Mouse (Mus musculus) urinary bladder, postnatal 4 days (tissue): Measurements from ENCODE around the gene Zc3h7a.
A peak's percentile ranks its signal among the peaks of the same experiment; 100 is the strongest.

Experiments used
- DNase-seq, 2 experiments: peaks; one replicate each; pipeline ENCODE4 v3.0.0; 2021 to 2022; ENCODE audit warnings: low spot score in 2 of 2

Zc3h7a gene

GRCm38 (mm10) chr16:11143706-11144483 lies 32.3 kb downstream of the Zc3h7a start:
- peak; percentile 100 for DNase-seq

- peak; percentile 99 for DNase-seq
These were observed 41.5 kb downstream of the Zc3h7a start, which contains the start of gene Txndc11 for GRCm38 (mm10) chr16:11134348-11135344. Txndc11 (minus strand) TSS chr16:11134650.

DNA sequence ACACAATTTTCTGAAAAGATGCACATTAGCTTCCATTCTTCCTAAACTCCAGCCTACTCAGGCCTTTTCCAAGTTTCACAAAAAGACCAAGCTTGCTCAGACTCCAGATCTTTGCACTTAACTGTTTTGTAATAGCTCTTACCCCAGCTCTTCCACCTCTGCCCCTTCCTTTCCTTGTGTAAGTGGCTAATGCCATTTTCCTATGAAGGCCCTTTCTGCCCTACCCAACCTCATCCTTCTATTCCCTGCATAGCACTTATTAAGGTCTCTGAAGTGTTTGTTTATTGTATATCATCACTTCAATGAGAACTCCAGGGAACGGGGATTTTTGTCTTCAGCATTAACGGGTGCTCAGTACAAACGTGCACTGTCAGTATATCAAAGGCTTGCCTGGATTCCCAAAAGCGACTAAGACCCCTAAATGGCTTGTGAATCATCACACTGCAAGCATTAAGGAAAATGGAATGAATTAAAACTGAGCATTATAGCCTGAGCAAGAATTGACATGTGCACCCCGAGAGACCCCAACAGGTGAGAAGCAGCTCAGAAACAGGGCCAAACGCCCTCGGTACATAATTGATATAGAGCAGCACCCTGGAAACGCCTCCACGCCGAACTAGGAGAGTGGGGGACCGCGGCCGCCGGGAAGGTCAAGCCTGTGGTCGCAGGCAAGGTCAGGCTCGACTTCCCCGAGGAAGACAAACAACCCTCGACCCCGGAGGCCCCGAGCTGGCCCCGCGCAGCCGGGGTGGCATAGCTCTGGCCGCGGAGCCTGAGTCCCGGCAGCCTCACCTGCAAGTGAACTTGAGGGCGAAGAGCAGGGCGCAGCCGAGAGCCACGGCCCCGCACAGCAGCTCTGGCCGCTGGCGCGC lies 42.5 kb downstream of the Zc3h7a start:
- no peak for DNase-seq

GRCm38 (mm10) chr16:11132839-11133238 lies 43.4 kb downstream of the Zc3h7a start:
- no peak for DNase-seq

GRCm38 (mm10) chr16:11128301-11128700 lies 47.9 kb downstream of the Zc3h7a start:
- DNase-seq: no peak

DNA sequence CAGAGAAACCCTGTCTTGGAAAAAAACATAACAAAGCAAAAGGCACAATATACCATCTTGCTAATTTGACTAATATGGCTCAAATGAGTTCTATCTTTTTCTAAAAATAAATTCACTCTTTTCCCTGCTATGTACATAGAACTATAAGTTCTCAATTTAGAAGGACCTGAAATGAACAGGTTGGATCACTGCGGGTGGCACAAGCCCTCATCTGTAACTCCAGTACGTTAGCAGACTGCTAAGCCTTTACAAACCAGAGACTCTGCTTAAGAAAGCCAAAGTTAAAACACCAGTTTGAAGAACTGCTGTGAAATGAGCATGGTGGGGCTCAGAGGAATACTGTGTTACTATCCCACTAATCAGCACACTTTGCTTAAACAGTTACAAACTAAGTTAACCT lies 50.8 kb downstream of the Zc3h7a start:
- no peak for DNase-seq

DNA sequence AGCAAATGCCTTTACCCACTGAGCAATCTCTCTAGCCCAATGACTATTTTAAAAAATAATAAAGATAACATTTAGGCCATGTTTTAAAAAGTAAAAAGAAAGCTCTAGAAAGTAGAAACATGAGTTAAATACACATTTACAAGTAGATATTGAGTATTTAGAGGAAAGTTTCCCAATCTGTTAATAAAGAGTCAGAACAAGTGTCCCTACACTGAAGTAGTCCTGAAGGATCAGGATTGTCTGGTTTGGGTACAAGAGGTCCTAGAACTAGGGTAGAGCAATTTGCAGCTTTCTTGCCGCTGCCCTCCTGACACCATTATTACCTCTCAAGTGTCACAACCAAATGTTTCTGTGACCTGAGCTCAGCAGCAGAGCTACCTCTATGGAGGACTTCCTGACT lies 52.1 kb downstream of the Zc3h7a start:
- no peak for DNase-seq

DNA sequence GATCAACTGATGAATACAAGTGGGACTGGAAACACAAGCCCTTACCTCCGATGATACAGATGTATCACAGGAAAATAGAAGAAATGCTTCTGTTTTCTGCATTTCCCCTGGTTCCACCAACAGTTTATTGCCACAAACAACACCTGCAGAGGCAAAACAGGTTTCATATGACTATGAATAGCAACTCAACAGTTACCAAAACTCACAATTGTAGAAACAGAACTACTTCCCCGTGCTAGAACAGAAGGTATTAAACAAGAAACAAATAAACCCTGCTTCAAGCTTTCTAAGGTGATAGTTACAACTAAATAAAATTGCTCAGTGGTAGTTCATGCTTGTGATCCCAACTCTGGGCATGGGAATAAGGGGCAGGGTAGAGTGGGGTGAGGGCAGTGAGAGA lies 53.6 kb downstream of the Zc3h7a start:
- DNase-seq: no peak

DNA sequence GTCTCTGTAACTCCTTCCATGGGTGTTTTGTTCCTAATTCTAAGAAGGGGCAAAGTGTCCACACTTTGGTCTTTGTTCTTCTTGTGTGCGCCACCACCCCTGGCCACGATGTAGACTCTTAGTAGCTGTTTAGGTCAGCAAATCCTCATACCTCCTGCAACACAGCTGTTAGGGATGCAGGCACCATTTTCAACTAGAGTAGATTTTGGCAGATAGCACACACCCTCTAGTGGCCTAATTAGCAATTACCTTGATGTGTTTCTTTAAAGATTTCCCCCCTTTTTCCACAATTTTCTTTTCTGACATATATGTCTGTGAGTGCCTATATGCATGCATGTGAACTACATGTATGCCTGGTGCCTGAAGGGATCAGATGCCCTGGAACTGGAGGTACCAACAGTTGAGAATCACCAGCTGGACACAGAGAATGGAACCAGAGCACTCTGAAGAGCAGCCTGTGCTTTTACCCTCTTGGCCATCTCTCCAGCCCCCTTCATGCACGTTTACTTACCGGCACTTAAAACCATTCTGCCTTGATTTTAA lies 66.9 kb downstream of the Zc3h7a start:
- DNase-seq: no peak

GRCm38 (mm10) chr16:11104905-11105304 lies 71.3 kb downstream of the Zc3h7a start:
- DNase-seq: no peak

DNA sequence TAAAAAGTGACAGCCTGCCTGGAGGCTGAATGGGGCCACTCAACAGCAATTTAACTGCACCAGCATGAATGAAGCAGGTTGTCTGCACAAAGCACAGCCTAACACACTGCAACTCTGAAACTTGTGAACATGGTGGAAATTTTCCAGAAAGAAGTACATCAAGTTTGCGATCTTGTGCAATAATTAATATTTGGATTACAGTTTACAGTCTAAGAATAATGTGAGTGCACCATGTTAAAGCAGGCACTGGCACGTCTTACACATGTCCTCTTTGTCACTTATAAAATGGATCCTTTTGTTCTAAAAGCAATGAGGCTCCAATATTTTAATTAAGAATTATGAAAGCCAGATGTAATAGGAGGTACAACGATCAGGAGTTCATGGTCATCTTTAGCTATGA lies 78.9 kb downstream of the Zc3h7a start:
- DNase-seq: no peak

DNA sequence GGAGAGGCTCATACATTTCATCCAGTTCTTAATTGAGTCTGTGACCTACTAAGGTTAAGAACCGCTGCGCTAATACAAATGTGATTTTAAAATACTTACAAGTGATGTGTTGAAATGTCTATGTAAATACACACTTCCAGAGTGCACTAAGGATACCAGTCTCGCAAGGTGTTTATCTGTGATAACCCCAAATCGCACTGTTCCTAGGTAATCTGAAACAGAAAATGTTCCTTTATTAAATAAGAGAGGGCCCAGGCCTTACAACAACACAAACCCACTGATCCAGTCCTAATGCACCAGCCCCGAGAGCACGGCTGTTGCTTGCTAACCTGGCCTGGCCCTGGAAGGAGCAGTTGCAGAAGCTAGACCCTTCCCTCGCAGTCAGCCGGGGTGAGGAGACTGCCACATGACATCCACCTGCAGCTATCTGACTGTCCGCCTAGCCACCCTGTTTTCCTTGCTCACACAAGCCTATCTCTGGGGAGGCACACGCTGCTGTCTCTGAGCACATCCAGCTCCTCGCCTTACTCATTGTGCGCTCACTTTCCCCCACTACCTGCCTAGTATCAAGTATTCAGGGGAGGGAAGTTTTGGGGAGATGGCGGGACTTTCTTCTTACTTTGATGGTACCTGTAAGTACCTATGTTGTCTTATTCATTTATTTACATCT lies 82.3 kb downstream of the Zc3h7a start:
- DNase-seq: no peak

DNA sequence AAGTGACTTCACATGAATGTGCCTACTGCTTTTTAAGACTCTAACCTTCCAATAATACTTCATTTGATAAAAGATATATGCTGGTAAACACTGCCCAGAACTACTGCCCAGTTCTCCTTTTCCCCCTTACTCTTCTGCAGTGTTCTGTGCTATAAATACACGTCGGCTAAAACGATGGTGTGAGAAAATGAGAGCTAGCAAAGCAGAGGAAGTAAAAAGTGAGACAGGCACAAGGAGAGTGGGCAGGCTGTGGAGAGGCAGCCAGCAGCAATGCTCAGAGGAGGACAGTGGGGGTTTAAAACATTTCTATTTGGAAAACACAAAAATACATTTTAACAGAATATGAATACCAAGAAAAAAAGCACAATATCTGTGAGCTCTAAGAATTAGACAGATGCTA lies 83.7 kb downstream of the Zc3h7a start:
- DNase-seq: no peak

DNA sequence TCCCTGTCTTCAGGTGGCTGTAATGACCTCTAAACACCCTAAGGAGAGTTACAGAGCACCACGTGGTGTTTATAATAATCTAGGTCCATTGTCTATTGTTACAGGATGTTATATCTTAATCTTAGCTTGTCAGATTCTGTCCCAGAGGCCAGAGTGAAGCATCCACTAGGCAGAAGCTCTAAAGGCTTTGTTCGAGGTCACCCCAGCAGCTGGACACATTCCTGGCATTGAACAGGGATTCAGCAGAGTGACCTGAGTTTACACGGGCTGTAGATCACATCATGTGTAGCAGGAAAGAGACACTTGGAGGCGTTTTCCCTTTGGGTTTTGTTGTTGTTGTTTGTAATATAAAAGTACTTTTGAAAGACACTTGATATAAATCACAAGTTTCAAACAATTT lies 84.1 kb downstream of the Zc3h7a start:
- DNase-seq: no peak

GRCm38 (mm10) chr16:11090836-11091570 lies 85.2 kb downstream of the Zc3h7a start:
- DNase-seq: no peak

GRCm38 (mm10) chr16:11086856-11087588 lies 89.2 kb downstream of the Zc3h7a start:
- no peak for DNase-seq
